Mouse (Mus musculus): ENCODE measurements around the gene Ppa1.

Gene Ppa1

DNA sequence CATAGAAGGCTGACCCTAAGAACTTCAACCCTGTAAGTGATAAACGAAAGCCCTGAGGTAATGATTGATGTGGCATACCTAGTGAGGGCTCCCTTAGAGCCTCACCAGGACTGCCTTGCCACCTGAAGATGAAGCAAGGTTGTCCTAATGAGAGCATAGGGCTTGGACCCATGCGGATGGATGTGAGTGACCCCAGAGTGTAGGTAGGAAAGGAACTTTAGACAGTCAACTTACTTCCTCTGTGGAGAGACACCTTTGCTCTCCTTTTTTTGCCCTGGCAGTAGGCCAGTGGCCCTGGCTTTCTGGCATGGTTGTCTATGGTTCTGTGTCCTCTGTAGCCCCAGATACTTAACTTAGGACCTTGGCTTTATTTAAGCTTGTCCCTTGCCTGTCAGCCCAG, 48.7 kb downstream of the Ppa1 start:
- no peak for DNase-seq

DNA sequence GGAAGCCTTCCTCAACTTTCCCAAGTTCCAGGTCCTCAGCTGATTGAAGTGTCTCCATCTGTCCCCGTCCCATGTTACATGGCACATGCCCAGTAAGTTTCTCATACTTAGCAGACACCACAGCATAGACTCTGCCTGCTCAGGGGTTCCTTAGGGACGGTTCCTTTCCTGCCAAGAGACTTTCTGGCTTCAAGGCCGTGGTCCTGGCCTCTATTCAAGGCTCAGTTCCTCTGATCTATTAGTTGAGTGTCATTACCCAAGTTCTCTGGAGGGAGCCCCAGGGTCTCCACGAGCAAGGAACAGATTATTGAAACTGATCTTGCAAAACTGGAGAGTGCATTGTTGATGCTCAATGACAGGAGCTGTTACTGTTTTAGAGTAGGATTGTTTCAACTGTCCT, 56.3 kb downstream of the Ppa1 start:
- DNase-seq, result no peak

- DNase-seq, result no peak
Measured at GRCm38 (mm10) chr10:61706412-61707375, 58.3 kb downstream of the Ppa1 start.

- no peak for DNase-seq
Measured at GRCm38 (mm10) chr10:61713601-61714000, 65.2 kb downstream of the Ppa1 start.

GRCm38 (mm10) chr10:61714146-61714545, 65.8 kb downstream of the Ppa1 start:
- DNase-seq, result no peak

DNA sequence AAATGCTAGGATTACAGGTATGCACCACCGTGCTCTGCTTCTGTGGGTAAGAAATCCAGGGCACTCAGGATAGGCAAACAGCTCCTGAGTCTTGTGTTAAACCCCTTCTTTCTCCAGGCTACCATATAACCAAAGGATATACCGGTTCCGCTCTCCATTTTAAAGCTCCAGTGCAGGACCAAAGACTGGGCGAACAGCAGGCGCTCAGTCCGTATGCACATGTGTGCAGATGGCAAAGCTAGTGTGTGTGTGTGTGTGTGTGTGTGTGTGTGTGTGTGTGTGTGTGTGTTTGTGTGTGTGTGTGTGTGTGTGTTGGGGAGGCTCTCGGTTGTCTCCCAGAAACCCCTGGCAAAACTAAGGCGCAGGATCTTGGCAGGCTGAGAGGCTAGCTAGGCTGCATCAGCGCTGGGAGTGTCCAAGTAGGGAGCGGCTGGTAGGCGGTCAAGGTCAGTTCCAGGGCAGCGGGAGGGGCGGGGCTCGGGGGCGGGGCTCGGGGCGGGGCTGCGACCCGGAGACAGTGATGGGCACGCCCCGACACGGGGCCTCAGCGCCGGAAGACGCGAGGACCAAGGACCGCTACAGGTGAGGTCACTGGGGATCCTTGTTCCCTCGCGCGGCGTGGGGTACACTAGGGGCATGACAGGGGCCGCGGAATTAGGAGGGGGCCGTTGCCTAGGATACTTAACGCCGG, 66.6 kb downstream of the Ppa1 start, which contains the start of gene Aifm2:
Gene Aifm2, plus strand, starts transcription at position 493 of the 691 bp plus-strand sequence.
- DNase-seq, result no peak

- no peak for DNase-seq
Measured at GRCm38 (mm10) chr10:61715462-61715837, 67.1 kb downstream of the Ppa1 start.

DNA sequence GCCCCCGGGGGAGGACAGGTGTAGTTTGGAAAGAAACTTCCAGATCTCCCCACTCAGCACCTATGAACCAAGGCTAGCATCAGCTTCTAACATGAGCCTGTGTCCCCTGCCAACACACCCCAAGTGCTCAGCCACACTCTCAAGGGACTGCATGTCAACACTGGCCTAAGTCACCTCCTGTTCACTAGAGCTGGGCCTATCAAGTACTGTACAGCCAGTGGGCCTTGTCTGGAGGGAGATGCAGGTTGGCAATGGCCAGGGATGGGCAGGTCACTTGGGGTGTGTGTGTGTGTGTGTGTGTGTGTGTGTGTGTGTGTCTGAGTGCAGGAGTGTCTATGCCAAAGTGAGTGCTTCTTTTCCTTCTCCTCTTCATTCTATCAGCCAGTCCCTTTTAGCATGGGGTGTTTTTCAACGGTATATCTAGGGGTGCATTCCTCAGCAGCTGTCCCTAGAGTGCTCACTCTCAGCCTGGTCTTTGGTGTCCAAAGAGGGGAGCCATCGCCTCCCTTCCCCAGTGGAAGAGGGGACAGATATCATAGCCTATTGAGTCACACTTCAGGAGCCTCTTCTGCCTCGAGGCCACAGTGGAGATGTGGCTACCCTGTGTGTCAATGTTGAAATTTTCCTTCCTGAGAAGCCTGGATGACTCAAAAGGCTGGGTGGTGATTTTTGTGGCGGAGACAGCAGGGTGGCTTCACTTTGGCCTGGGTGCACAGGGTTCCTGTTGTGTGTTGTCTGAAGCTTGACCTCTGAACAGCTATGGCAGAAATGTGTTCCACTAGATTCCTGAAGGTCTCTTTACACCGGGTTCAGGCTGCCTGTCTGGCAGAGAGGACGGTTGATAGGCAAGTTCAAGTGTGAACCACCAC, 67.9 kb downstream of the Ppa1 start:
- no peak for DNase-seq

DNA sequence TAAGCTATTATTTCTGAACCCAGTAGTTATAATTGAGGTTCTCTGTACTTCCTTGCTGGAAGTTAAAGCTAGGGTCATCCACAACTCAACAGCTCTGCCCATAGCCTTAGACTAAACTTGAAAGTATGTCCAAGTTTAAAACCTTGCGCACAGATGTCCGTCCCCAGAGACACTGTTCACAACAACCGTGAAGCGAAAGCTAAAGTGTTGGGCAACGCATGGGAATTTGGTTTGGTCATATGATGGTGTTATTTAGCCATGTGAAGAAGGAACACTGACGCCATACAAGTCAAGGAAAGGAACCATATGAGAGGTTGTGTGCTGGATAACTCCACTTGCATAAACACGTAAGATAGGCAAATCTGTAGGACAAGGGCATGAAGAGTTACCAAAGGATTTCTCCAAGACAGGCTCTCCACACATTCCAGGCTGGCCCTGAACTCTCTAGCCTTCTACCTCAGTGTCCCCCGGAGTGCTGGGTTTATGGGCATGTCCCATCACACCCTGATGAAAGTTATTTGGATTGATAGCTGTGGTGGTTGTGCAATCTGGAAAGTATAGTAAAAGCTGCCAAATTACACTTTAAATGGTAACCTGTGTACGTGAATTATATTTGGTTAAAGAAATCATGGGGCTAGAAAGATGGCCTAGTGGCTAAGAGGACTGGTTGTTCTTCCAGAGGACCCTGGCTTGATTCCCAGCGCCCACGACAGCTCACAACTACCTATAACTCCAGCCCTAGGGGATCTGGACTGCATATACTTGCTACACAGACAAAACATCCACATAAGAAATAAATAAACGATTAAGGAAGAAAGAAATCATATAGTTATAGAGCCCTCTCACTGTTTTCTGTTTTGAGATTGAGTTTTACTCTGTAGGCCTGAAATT, 69.3 kb downstream of the Ppa1 start:
- no peak for DNase-seq

DNA sequence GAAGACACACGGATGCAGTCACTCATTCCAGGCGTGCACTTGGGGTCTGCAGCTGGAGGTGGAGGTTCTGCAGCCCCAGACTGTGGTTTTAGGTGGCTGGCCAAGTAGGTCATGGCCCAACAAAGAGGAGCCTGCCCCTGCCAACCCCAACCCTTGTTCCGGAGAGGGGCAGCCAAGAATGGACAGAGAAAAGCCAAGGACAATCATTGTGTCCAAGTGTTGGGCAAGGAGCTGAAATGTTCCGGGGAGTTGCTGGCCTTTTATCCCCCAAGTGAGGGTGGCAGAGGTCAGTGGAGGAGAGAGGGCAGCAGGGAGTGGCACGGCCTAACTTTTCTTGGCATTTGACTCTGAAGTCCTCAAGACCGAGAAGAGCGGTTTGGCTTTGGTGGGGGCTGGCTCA, 72.0 kb downstream of the Ppa1 start:
- DNase-seq, result no peak

GRCm38 (mm10) chr10:61722215-61722614, 73.9 kb downstream of the Ppa1 start:
- no peak for DNase-seq

GRCm38 (mm10) chr10:61723271-61723670, 74.9 kb downstream of the Ppa1 start:
- no peak for DNase-seq
